Comparison of ENCODE assay signal across 8 mouse cellular contexts in the genomic region with DNA sequence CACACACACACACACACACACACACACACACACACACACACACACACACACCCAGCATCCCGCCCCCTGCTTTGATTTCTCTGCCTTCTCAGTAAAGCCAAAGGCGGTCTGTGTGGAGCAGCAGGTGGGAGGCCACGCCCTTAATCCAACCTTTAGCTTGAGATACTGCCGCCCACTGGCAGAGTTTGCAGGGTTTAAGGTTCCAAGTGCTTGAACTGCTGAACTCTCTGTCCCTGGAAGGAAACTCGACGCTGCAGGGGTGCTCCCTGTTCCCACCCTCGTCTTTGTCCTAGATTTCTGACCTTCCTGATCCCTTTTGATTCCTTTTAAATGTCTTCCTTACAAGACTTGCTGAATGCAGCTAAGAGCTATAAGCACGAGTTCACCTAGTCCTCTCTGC. TPM values are rescaled to one million over a fixed set of nuclear protein-coding genes. Genes with fewer than 3 reads are reported as not detected.
DNase-seq lines count a peak whose midpoint lies in the region; ATAC-seq and TF ChIP-seq lines count a peak whose summit lies in the region.

No protein-coding gene starts in this region.

- no peak for TF ChIP-seq CTCF in cortical plate, adult 2 months (IDR thresholded peaks at IDR 0.05; ENCODE audit: extremely low read depth, insufficient read depth, low read length)
- no peak for TF ChIP-seq CTCF in thymus, adult 2 months (IDR thresholded peaks at IDR 0.05; ENCODE audit: borderline replicate concordance, control insufficient read depth, extremely low read depth, insufficient read depth, low read length, poor library complexity)

- TF ChIP-seq POLR2A in cortical plate, adult 2 months (IDR thresholded peaks at IDR 0.05; ENCODE audit: extremely low read depth, insufficient read depth, low read length) = no peak
- TF ChIP-seq POLR2A in thymus, adult 2 months (IDR thresholded peaks at IDR 0.05; ENCODE audit: control insufficient read depth, extremely low read depth, insufficient read depth, low read length, poor library complexity) = no peak

- no peaks in the 10 kb centered on the region for H3K36me3 ChIP-seq in kidney, embryonic 14.5 days (ENCODE audit: control insufficient read depth, insufficient read depth, low read length)
- H3K36me3 ChIP-seq in thymus, adult 2 months (ENCODE audit: control insufficient read depth, insufficient read depth, low read length) = no peaks in the 10 kb centered on the region

- DNase-seq in kidney, adult 18-20 months = peak; percentile 69
- peak; percentile 70 for DNase-seq in kidney, postnatal 10 days
- peak; percentile 61 for DNase-seq in thymus, adult 2 months
- DNase-seq in testis, postnatal 14 days (ENCODE audit: low spot score) = no peak
- DNase-seq in right cerebral cortex, postnatal 10 days (ENCODE audit: low spot score in 2 of 2) = no peak

- no peak overlapping the region for H3K27ac ChIP-seq in kidney, embryonic 14.5 days (ENCODE audit: low read depth, low read length)
- peak overlapping the region; percentile 47; the same call in 1 of the 2 replicates for H3K27ac ChIP-seq in cortical plate, adult 2 months (ENCODE audit: insufficient read depth, low read length)
- no peak overlapping the region for H3K27ac ChIP-seq in thymus, adult 2 months (ENCODE audit: control insufficient read depth, insufficient read depth, low read length)

- no peak overlapping the region for H3K4me2 ChIP-seq in kidney, embryonic 14.5 days (replicated peaks; ENCODE audit: low read depth, low read length)

- H3K27me3 ChIP-seq in kidney, embryonic 14.5 days (ENCODE audit: control insufficient read depth, insufficient read depth, low read length) = no peaks in the 10 kb centered on the region
- no peaks in the 10 kb centered on the region for H3K27me3 ChIP-seq in thymus, adult 2 months (ENCODE audit: control insufficient read depth, insufficient read depth, low read length)

- H3K9ac ChIP-seq in kidney, embryonic 14.5 days (ENCODE audit: low read depth, low read length) = no peak overlapping the region

- no peaks in the 10 kb centered on the region for H3K9me3 ChIP-seq in kidney, embryonic 14.5 days (ENCODE audit: control insufficient read depth, low read length)

- 20% methylated on average over 8 of the region's 8 CpGs for WGBS in kidney, embryonic 14.5 days
- 49% methylated on average over 8 of the region's 8 CpGs for WGBS in thymus, adult 2 months

- H3K4me1 ChIP-seq in kidney, embryonic 14.5 days (ENCODE audit: control insufficient read depth, insufficient read depth, low read length) = no peaks in the 10 kb centered on the region
- peaks cover 4% of the 10 kb centered on the region; the same call in 1 of the 2 replicates for H3K4me1 ChIP-seq in cortical plate, adult 2 months (ENCODE audit: control insufficient read depth, insufficient read depth, low read length)
- no peaks in the 10 kb centered on the region; the same call in 1 of the 2 replicates for H3K4me1 ChIP-seq in thymus, adult 2 months (replicated peaks; ENCODE audit: control insufficient read depth, insufficient read depth, low read length)

- no peak for ATAC-seq in kidney, embryonic 14.5 days (ENCODE audit: low FRiP score, low TSS enrichment)
- no peak for ATAC-seq in megakaryocyte-erythroid progenitor cell, adult 5-6 weeks (replicated peaks; ENCODE audit: low FRiP score, low TSS enrichment, poor library complexity, severe bottlenecking)

- no peak overlapping the region for H3K4me3 ChIP-seq in kidney, embryonic 14.5 days (ENCODE audit: low read length)
- no peak overlapping the region for H3K4me3 ChIP-seq in cortical plate, adult 2 months (ENCODE audit: insufficient read depth, low read length)
- no peak overlapping the region for H3K4me3 ChIP-seq in thymus, adult 2 months (ENCODE audit: control insufficient read depth, insufficient read depth, low read length)

RNA-seq across cellular contexts. Expression of gene Map2k3, which starts 44.9 kb away (rescaled TPM):
- polyA plus RNA-seq in kidney, embryonic 14.5 days (2014; fragmentation: Nextera tagmentation; extraction: Ambion mirVana) = 69.0 and 106 TPM in 2 replicates
- polyA plus RNA-seq in cortical plate, adult 2 months (2012; rRNA removed) = 16.0 and 17.1 TPM in 2 replicates
- 30.9 and 33.1 TPM in 2 replicates for polyA plus RNA-seq in thymus, adult 2 months (2012; rRNA removed)
- total RNA-seq in megakaryocyte-erythroid progenitor cell, adult 5-6 weeks (2014; fragmentation: Nextera tagmentation) = 46.0 and 52.1 TPM in 2 replicates
- 13.5 and 19.1 TPM in 2 replicates for total RNA-seq in megakaryocyte-erythroid progenitor cell, adult 5-6 weeks (2017)

RNA-seq across cellular contexts. Expression of gene Kcnj12, which starts 45.6 kb away (rescaled TPM):
- 0.32 TPM in 1 of 2 replicates, not detected in the other for polyA plus RNA-seq in kidney, embryonic 14.5 days (2014; fragmentation: Nextera tagmentation; extraction: Ambion mirVana)
- 11.6 and 12.8 TPM in 2 replicates for polyA plus RNA-seq in cortical plate, adult 2 months (2012; rRNA removed)
- polyA plus RNA-seq in thymus, adult 2 months (2012; rRNA removed) = 0.51 and 1.8 TPM in 2 replicates
- not detected in 2 replicates for total RNA-seq in megakaryocyte-erythroid progenitor cell, adult 5-6 weeks (2014; fragmentation: Nextera tagmentation)
- not detected in 2 replicates for total RNA-seq in megakaryocyte-erythroid progenitor cell, adult 5-6 weeks (2017)

Comparison
In these comparisons a context has a peak if more than half of its experiments do, and no peak if none do; other contexts are left out.
1. DNase-seq: peak in kidney, adult 18-20 months (single experiment), kidney, postnatal 10 days (single experiment) and thymus, adult 2 months (single experiment); none in testis, postnatal 14 days (single experiment) and right cerebral cortex, postnatal 10 days (0 of 2).